Comparison of ENCODE assay signal across 8 mouse cellular contexts in genomic region chr11:72224865-72225264, GRCm38 (mm10). TPM values are rescaled to one million over a fixed set of nuclear protein-coding genes. Genes with fewer than 3 reads are reported as not detected.
A peak's percentile ranks its signal among the peaks of the same experiment; 100 is the strongest.
DNase-seq lines count a peak whose midpoint lies in the region; ATAC-seq and TF ChIP-seq lines count a peak whose summit lies in the region.

No protein-coding gene starts in this region.

- no peak overlapping the region for H3K4me2 ChIP-seq in hindbrain, embryonic 12.5 days (replicated peaks)

- H3K9ac ChIP-seq in hindbrain, embryonic 12.5 days: no peak overlapping the region

- peak; percentile 75 for DNase-seq in hindbrain, embryonic 10.5 days (ENCODE audit: low spot score)
- peak; percentile 39 for DNase-seq in adrenal gland, postnatal 4 days (ENCODE audit: low spot score in 2 of 2)
- peak; percentile 83 for DNase-seq in induced T-regulatory cell, adult 2 months (ENCODE audit: low read depth)
- peak; percentile 80 for DNase-seq in limb, embryonic 10.5 days (ENCODE audit: low spot score)
- DNase-seq in spleen, postnatal 14 days (ENCODE audit: low spot score in 2 of 2): peak; percentile 42 to 57

- TF ChIP-seq CTCF in embryonic fibroblast, embryonic 13.5 days (IDR thresholded peaks at IDR 0.05; ENCODE audit: borderline replicate concordance, insufficient read depth, low read length): peak; percentile 98

- no peak overlapping the region for H3K27ac ChIP-seq in hindbrain, embryonic 10.5 days
- H3K27ac ChIP-seq in hindbrain, embryonic 12.5 days: no peak overlapping the region
- no peak overlapping the region for H3K27ac ChIP-seq in embryonic fibroblast, embryonic 13.5 days (ENCODE audit: insufficient read depth, low read length)
- no peak overlapping the region for H3K27ac ChIP-seq in limb, embryonic 10.5 days

- H3K4me3 ChIP-seq in hindbrain, embryonic 10.5 days: no peak overlapping the region
- no peak overlapping the region for H3K4me3 ChIP-seq in hindbrain, embryonic 12.5 days
- H3K4me3 ChIP-seq in embryonic fibroblast, embryonic 13.5 days (ENCODE audit: insufficient read depth, low read length): no peak overlapping the region
- H3K4me3 ChIP-seq in limb, embryonic 10.5 days: no peak overlapping the region

- H3K27me3 ChIP-seq in hindbrain, embryonic 10.5 days (ENCODE audit: insufficient read depth, poor library complexity, severe bottlenecking): 0 out of 2 replicates have a peak, but pooled peaks cover 4% of the 10 kb centered on the region
- no peaks in the 10 kb centered on the region for H3K27me3 ChIP-seq in hindbrain, embryonic 12.5 days
- H3K27me3 ChIP-seq in limb, embryonic 10.5 days (ENCODE audit: low read depth, poor library complexity, severe bottlenecking): no peaks in the 10 kb centered on the region

- WGBS in hindbrain, embryonic 10.5 days: 17% methylated on average over 5 of the region's 5 CpGs
- WGBS in hindbrain, embryonic 12.5 days: 21% methylated on average over 5 of the region's 5 CpGs
- WGBS in limb, embryonic 10.5 days: 21% methylated on average over 5 of the region's 5 CpGs

- peaks cover 12% of the 10 kb centered on the region for H3K4me1 ChIP-seq in hindbrain, embryonic 10.5 days (replicated peaks)
- peaks cover 11% of the 10 kb centered on the region for H3K4me1 ChIP-seq in hindbrain, embryonic 12.5 days
- no peaks in the 10 kb centered on the region for H3K4me1 ChIP-seq in embryonic fibroblast, embryonic 13.5 days (ENCODE audit: control insufficient read depth, insufficient read depth, low read length)
- H3K4me1 ChIP-seq in limb, embryonic 10.5 days: no peaks in the 10 kb centered on the region

- TF ChIP-seq POLR2A in embryonic fibroblast, embryonic 13.5 days (IDR thresholded peaks at IDR 0.05; ENCODE audit: low read depth, low read length): no peak

- ATAC-seq in hindbrain, embryonic 12.5 days (ENCODE audit: low FRiP score): no peak
- peak; percentile 73; the same call in 1 of the 2 replicates for ATAC-seq in monocyte, adult 5-6 weeks (replicated peaks; ENCODE audit: insufficient number of reproducible peaks, low FRiP score, low TSS enrichment, poor library complexity, severe bottlenecking)

- H3K36me3 ChIP-seq in hindbrain, embryonic 10.5 days: no peaks in the 10 kb centered on the region
- H3K36me3 ChIP-seq in hindbrain, embryonic 12.5 days: no peaks in the 10 kb centered on the region
- no peaks in the 10 kb centered on the region for H3K36me3 ChIP-seq in limb, embryonic 10.5 days

- H3K9me3 ChIP-seq in hindbrain, embryonic 10.5 days: no peaks in the 10 kb centered on the region
- no peaks in the 10 kb centered on the region for H3K9me3 ChIP-seq in hindbrain, embryonic 12.5 days (replicated peaks)
- no peaks in the 10 kb centered on the region for H3K9me3 ChIP-seq in limb, embryonic 10.5 days (replicated peaks)

RNA-seq across cellular contexts. Expression of gene Med31, which starts 9.5 kb away (rescaled TPM):
- polyA plus RNA-seq in hindbrain, embryonic 10.5 days (2016; fragmentation: Nextera tagmentation; extraction: Ambion mirVana): 54.9 and 57.2 TPM in 2 replicates
- 49.6 and 57.6 TPM in 2 replicates for polyA plus RNA-seq in hindbrain, embryonic 12.5 days (2016; fragmentation: Nextera tagmentation; extraction: Ambion mirVana)
- 10 to 100 TPM; 14.8 to 15.0 TPM for total RNA-seq in adrenal gland, postnatal 4 days (2021)
- polyA plus RNA-seq in embryonic fibroblast, embryonic 13.5 days (2011; ENCODE audit: insufficient read length, low read depth, missing spikeins): 13.5 and 13.8 TPM in 2 replicates
- 44.7 and 47.4 TPM in 2 replicates for polyA plus RNA-seq in limb, embryonic 10.5 days (2016; fragmentation: Nextera tagmentation; extraction: Ambion mirVana)
- 7.4 to 14.0 TPM (median 12.1 TPM) in 3 replicates for total RNA-seq in monocyte, adult 5-6 weeks (2017)

RNA-seq across cellular contexts. Expression of gene Txndc17, which starts 17.5 kb away (rescaled TPM):
- 177 and 182 TPM in 2 replicates for polyA plus RNA-seq in hindbrain, embryonic 10.5 days (2016; fragmentation: Nextera tagmentation; extraction: Ambion mirVana)
- 159 and 167 TPM in 2 replicates for polyA plus RNA-seq in hindbrain, embryonic 12.5 days (2016; fragmentation: Nextera tagmentation; extraction: Ambion mirVana)
- total RNA-seq in adrenal gland, postnatal 4 days (2021): 10 to 100 TPM; 68.2 to 71.9 TPM
- 131 and 168 TPM in 2 replicates for polyA plus RNA-seq in embryonic fibroblast, embryonic 13.5 days (2011; ENCODE audit: insufficient read length, low read depth, missing spikeins)
- 190 and 199 TPM in 2 replicates for polyA plus RNA-seq in limb, embryonic 10.5 days (2016; fragmentation: Nextera tagmentation; extraction: Ambion mirVana)
- total RNA-seq in monocyte, adult 5-6 weeks (2017): 31.1 to 49.7 TPM (median 37.8 TPM) in 3 replicates

RNA-seq across cellular contexts. Expression of gene 4933427D14Rik, which starts 17.6 kb away (rescaled TPM):
- polyA plus RNA-seq in hindbrain, embryonic 10.5 days (2016; fragmentation: Nextera tagmentation; extraction: Ambion mirVana): 15.5 and 18.9 TPM in 2 replicates
- 19.6 and 19.9 TPM in 2 replicates for polyA plus RNA-seq in hindbrain, embryonic 12.5 days (2016; fragmentation: Nextera tagmentation; extraction: Ambion mirVana)
- 10 to 100 TPM; 10.2 to 13.8 TPM for total RNA-seq in adrenal gland, postnatal 4 days (2021)
- 8.0 and 11.8 TPM in 2 replicates for polyA plus RNA-seq in embryonic fibroblast, embryonic 13.5 days (2011; ENCODE audit: insufficient read length, low read depth, missing spikeins)
- 11.7 and 13.2 TPM in 2 replicates for polyA plus RNA-seq in limb, embryonic 10.5 days (2016; fragmentation: Nextera tagmentation; extraction: Ambion mirVana)
- total RNA-seq in monocyte, adult 5-6 weeks (2017): 4.9 to 25.7 TPM (median 23.6 TPM) in 3 replicates

RNA-seq across cellular contexts. Expression of gene Gm43951, which starts 18.2 kb away (rescaled TPM):
- 0.22 and 0.44 TPM in 2 replicates for polyA plus RNA-seq in hindbrain, embryonic 10.5 days (2016; fragmentation: Nextera tagmentation; extraction: Ambion mirVana)
- 0.91 and 1.1 TPM in 2 replicates for polyA plus RNA-seq in hindbrain, embryonic 12.5 days (2016; fragmentation: Nextera tagmentation; extraction: Ambion mirVana)
- total RNA-seq in adrenal gland, postnatal 4 days (2021): 1 to 10 TPM; 1.3 to 1.7 TPM
- 0.90 and 1.1 TPM in 2 replicates for polyA plus RNA-seq in embryonic fibroblast, embryonic 13.5 days (2011; ENCODE audit: insufficient read length, low read depth, missing spikeins)
- polyA plus RNA-seq in limb, embryonic 10.5 days (2016; fragmentation: Nextera tagmentation; extraction: Ambion mirVana): 0.68 and 0.83 TPM in 2 replicates
- total RNA-seq in monocyte, adult 5-6 weeks (2017): 1.2 TPM in 1 of 3 replicates, not detected in the others

RNA-seq across cellular contexts. Expression of gene Slc13a5, which starts 42.2 kb away (rescaled TPM):
- polyA plus RNA-seq in hindbrain, embryonic 10.5 days (2016; fragmentation: Nextera tagmentation; extraction: Ambion mirVana): 0.44 and 0.63 TPM in 2 replicates
- 0.36 and 0.52 TPM in 2 replicates for polyA plus RNA-seq in hindbrain, embryonic 12.5 days (2016; fragmentation: Nextera tagmentation; extraction: Ambion mirVana)
- under 1 TPM; 0.25 to 0.51 TPM for total RNA-seq in adrenal gland, postnatal 4 days (2021)
- polyA plus RNA-seq in embryonic fibroblast, embryonic 13.5 days (2011; ENCODE audit: insufficient read length, low read depth, missing spikeins): 0.74 TPM in 1 of 2 replicates, not detected in the other
- 0.10 and 0.20 TPM in 2 replicates for polyA plus RNA-seq in limb, embryonic 10.5 days (2016; fragmentation: Nextera tagmentation; extraction: Ambion mirVana)
- not detected in 3 replicates for total RNA-seq in monocyte, adult 5-6 weeks (2017)
